Mouse (Mus musculus): ENCODE results near the gene Ctsq. TPM values are rescaled to one million over a fixed set of nuclear protein-coding genes. Genes with fewer than 3 reads are reported as not detected.
"Not testable (repeated sequence)": the region's sequence is repeated elsewhere in the genome, so short reads cannot be mapped to it uniquely, and the experiment has no call there.

Ctsq gene
- polyA plus RNA-seq (2012; ENCODE audit: insufficient read depth, low replicate concordance), result not detected in 2 replicates

GRCm38 (mm10) chr13:61040531-61040930 is at the start of gene Ctsq:
Gene Ctsq (minus strand): TSS chr13:61040631.
- no peaks in the 10 kb centered on the region for H3K27me3 ChIP-seq (replicated peaks)
- TF ChIP-seq FLI1 (IDR thresholded peaks at IDR 0.05; ENCODE audit: low read length), result no peak
- TF ChIP-seq GATA1 (IDR thresholded peaks at IDR 0.05; ENCODE audit: borderline replicate concordance, low read length), result no peak
- no peaks in the 10 kb centered on the region for H3K36me3 ChIP-seq (replicated peaks; ENCODE audit: low read length)
- no peaks in the 10 kb centered on the region for H3K9me3 ChIP-seq
- H3K4me1 ChIP-seq, result no peaks in the 10 kb centered on the region
- no peak within 1 kb of the TSS for H3K4me3 ChIP-seq (replicated peaks)

- no peak overlapping the region for H3K4me3 ChIP-seq (replicated peaks)
- no peaks in the 10 kb centered on the region for H3K9me3 ChIP-seq
- no peaks in the 10 kb centered on the region for H3K36me3 ChIP-seq (replicated peaks; ENCODE audit: low read length)
- TF ChIP-seq FLI1 (IDR thresholded peaks at IDR 0.05; ENCODE audit: low read length) (no peak), GATA1 (IDR thresholded peaks at IDR 0.05; ENCODE audit: borderline replicate concordance, low read length) (no peak)
- no peaks in the 10 kb centered on the region for H3K27me3 ChIP-seq (replicated peaks)
- no peaks in the 10 kb centered on the region for H3K4me1 ChIP-seq
These were observed 17.6 kb downstream of the Ctsq start for GRCm38 (mm10) chr13:61022785-61023184.

- H3K4me3 ChIP-seq (replicated peaks), result no peak overlapping the region
- H3K4me1 ChIP-seq, result no peaks in the 10 kb centered on the region
- H3K27me3 ChIP-seq (replicated peaks), result no peaks in the 10 kb centered on the region
- TF ChIP-seq GATA1 (IDR thresholded peaks at IDR 0.05; ENCODE audit: borderline replicate concordance, low read length) (no peak), FLI1 (IDR thresholded peaks at IDR 0.05; ENCODE audit: low read length) (no peak)
- H3K36me3 ChIP-seq (replicated peaks; ENCODE audit: low read length), result no peaks in the 10 kb centered on the region
- no peaks in the 10 kb centered on the region for H3K9me3 ChIP-seq
These were observed 18.6 kb downstream of the Ctsq start for GRCm38 (mm10) chr13:61021844-61022243.

GRCm38 (mm10) chr13:61010171-61010570 is 30.3 kb downstream of the Ctsq start:
- Histone ChIP-seq H3K9me3 (no peaks in the 10 kb centered on the region), H3K27me3 (replicated peaks) (no peaks in the 10 kb centered on the region), H3K4me3 (replicated peaks) (no peak overlapping the region), H3K36me3 (replicated peaks; ENCODE audit: low read length) (no peaks in the 10 kb centered on the region), H3K4me1 (no peaks in the 10 kb centered on the region)
- no peak for TF ChIP-seq GATA1 (IDR thresholded peaks at IDR 0.05; ENCODE audit: borderline replicate concordance, low read length)
- no peak for TF ChIP-seq FLI1 (IDR thresholded peaks at IDR 0.05; ENCODE audit: low read length)

GRCm38 (mm10) chr13:61005859-61006258 is 34.6 kb downstream of the Ctsq start, which contains the start of gene Ctsj:
Gene Ctsj (minus strand): TSS chr13:61005959.
- TF ChIP-seq GATA1 (IDR thresholded peaks at IDR 0.05; ENCODE audit: borderline replicate concordance, low read length) (no peak), FLI1 (IDR thresholded peaks at IDR 0.05; ENCODE audit: low read length) (no peak)
- Histone ChIP-seq H3K27me3 (replicated peaks) (no peaks in the 10 kb centered on the region), H3K4me1 (no peaks in the 10 kb centered on the region), H3K9me3 (no peaks in the 10 kb centered on the region), H3K4me3 (replicated peaks) (no peak within 1 kb of the TSS), H3K36me3 (replicated peaks; ENCODE audit: low read length) (no peaks in the 10 kb centered on the region)

- TF ChIP-seq FLI1 (IDR thresholded peaks at IDR 0.05; ENCODE audit: low read length) (no peak), GATA1 (IDR thresholded peaks at IDR 0.05; ENCODE audit: borderline replicate concordance, low read length) (no peak)
- H3K27me3 ChIP-seq (replicated peaks), result no peaks in the 10 kb centered on the region
- H3K4me1 ChIP-seq, result no peaks in the 10 kb centered on the region
- no peak overlapping the region for H3K4me3 ChIP-seq (replicated peaks)
- 0 out of 2 replicates have a peak, but pooled peaks cover 3% of the 10 kb centered on the region for H3K9me3 ChIP-seq
- no peaks in the 10 kb centered on the region for H3K36me3 ChIP-seq (replicated peaks; ENCODE audit: low read length)
These were observed 42.8 kb downstream of the Ctsq start for GRCm38 (mm10) chr13:60997600-60997999.

- H3K4me3 ChIP-seq (replicated peaks); H3K4me1 ChIP-seq; H3K9me3 ChIP-seq; H3K36me3 ChIP-seq (replicated peaks; ENCODE audit: low read length); H3K27me3 ChIP-seq (replicated peaks): not testable (repeated sequence)
These were observed 53.5 kb downstream of the Ctsq start for GRCm38 (mm10) chr13:60986915-60987314.

Other genes starting within 250 kb of the Ctsq start
- not detected in 2 replicates for gene Ctsll3, start 237.8 kb downstream of the Ctsq start, polyA plus RNA-seq (2012; ENCODE audit: insufficient read depth, low replicate concordance)
- gene 4930486L24Rik, start 176.2 kb downstream of the Ctsq start, polyA plus RNA-seq (2012; ENCODE audit: insufficient read depth, low replicate concordance), result not detected in 2 replicates
- 3.3 and 11.0 TPM in 2 replicates for gene Gm49392, start 143.7 kb downstream of the Ctsq start, polyA plus RNA-seq (2012; ENCODE audit: insufficient read depth, low replicate concordance)
- gene Ctla2b, start 143.2 kb downstream of the Ctsq start, polyA plus RNA-seq (2012; ENCODE audit: insufficient read depth, low replicate concordance), result 31.9 TPM in 1 of 2 replicates, not detected in the other
- not detected in 2 replicates for gene Tpbpb, start 135.8 kb downstream of the Ctsq start, polyA plus RNA-seq (2012; ENCODE audit: insufficient read depth, low replicate concordance)
- gene Gm49393, start 105.0 kb downstream of the Ctsq start, polyA plus RNA-seq (2012; ENCODE audit: insufficient read depth, low replicate concordance), result not detected in 2 replicates
- 6.5 and 26.5 TPM in 2 replicates for gene Gm49391, start 104.1 kb downstream of the Ctsq start, polyA plus RNA-seq (2012; ENCODE audit: insufficient read depth, low replicate concordance)
- 33.0 and 240 TPM in 2 replicates for gene Ctla2a, start 104.0 kb downstream of the Ctsq start, polyA plus RNA-seq (2012; ENCODE audit: insufficient read depth, low replicate concordance)
- gene Tpbpa, start 98.6 kb downstream of the Ctsq start, polyA plus RNA-seq (2012; ENCODE audit: insufficient read depth, low replicate concordance), result 2.1 TPM in 1 of 2 replicates, not detected in the other
- not detected in 2 replicates for gene Ctsj, start 34.7 kb downstream of the Ctsq start, polyA plus RNA-seq (2012; ENCODE audit: insufficient read depth, low replicate concordance)
- gene Ctsr, start 123.6 kb upstream of the Ctsq start, polyA plus RNA-seq (2012; ENCODE audit: insufficient read depth, low replicate concordance), result not detected in 2 replicates
- not detected in 2 replicates for gene Cts6, start 162.8 kb upstream of the Ctsq start, polyA plus RNA-seq (2012; ENCODE audit: insufficient read depth, low replicate concordance)
- gene Cts8, start 214.7 kb upstream of the Ctsq start, polyA plus RNA-seq (2012; ENCODE audit: insufficient read depth, low replicate concordance), result not detected in 2 replicates
- gene Gm49398, start 248.2 kb upstream of the Ctsq start, polyA plus RNA-seq (2012; ENCODE audit: insufficient read depth, low replicate concordance), result not detected in 2 replicates